Mouse (Mus musculus): ENCODE measurements around the gene Sphk1. TPM values are rescaled to one million over a fixed set of nuclear protein-coding genes. Genes with fewer than 3 reads are reported as not detected.
"Not testable (repeated sequence)": the region's sequence is repeated elsewhere in the genome, so short reads cannot be mapped to it uniquely, and the experiment has no call there.

Sphk1 gene
- 1 to 10 TPM; 4.8 to 6.7 TPM for total RNA-seq (2021)

GRCm38 (mm10) chr11:116530187-116531147 lies at the start of gene Sphk1:
Gene Sphk1 (plus strand): TSS chr11:116530925.
- DNase-seq, result peak; percentile 54

GRCm38 (mm10) chr11:116480975-116481374 lies 49.8 kb upstream of the Sphk1 start:
- no peak for DNase-seq
- intact Hi-C loops (cut with DNase I), result no loop called here

More at GRCm38 (mm10) chr11:116530187-116531147, at the start of gene Sphk1:
- intact Hi-C loops (cut with DNase I), result loop anchor here (5.0 kb wide), 1 partner anchor 33 kb away; no protein-coding TSS in a partner anchor

GRCm38 (mm10) chr11:116481776-116482175 lies 48.9 kb upstream of the Sphk1 start:
- peak; percentile 39 for DNase-seq
- intact Hi-C loops (cut with DNase I), result no loop called here

- no peak for DNase-seq
- intact Hi-C loops (cut with DNase I), result no loop called here
These were observed 46.5 kb upstream of the Sphk1 start for GRCm38 (mm10) chr11:116484261-116484660.

GRCm38 (mm10) chr11:116488207-116488606 lies 42.5 kb upstream of the Sphk1 start:
- DNase-seq, result no peak
- intact Hi-C loops (cut with DNase I), result no loop called here

GRCm38 (mm10) chr11:116488693-116489375 lies 41.9 kb upstream of the Sphk1 start:
- intact Hi-C loops (cut with DNase I), result no loop called here
- DNase-seq, result no peak

GRCm38 (mm10) chr11:116489771-116490231 lies 40.9 kb upstream of the Sphk1 start:
- intact Hi-C loops (cut with DNase I), result no loop called here
- DNase-seq, result no peak

- peak; percentile 90 for DNase-seq
- intact Hi-C loops (cut with DNase I), result no loop called here
These were observed 40.3 kb upstream of the Sphk1 start for GRCm38 (mm10) chr11:116490232-116491107.

GRCm38 (mm10) chr11:116491338-116491737 lies 39.4 kb upstream of the Sphk1 start:
- intact Hi-C loops (cut with DNase I), result no loop called here

GRCm38 (mm10) chr11:116492507-116492906 lies 38.2 kb upstream of the Sphk1 start:
- DNase-seq; intact Hi-C loops (cut with DNase I): not testable (repeated sequence)

More at GRCm38 (mm10) chr11:116491338-116491737, 39.4 kb upstream of the Sphk1 start:
- DNase-seq, result no peak

- DNase-seq, result no peak
- intact Hi-C loops (cut with DNase I), result no loop called here
These were observed 37.5 kb upstream of the Sphk1 start for GRCm38 (mm10) chr11:116493191-116493590.

GRCm38 (mm10) chr11:116493795-116494252 lies 36.9 kb upstream of the Sphk1 start, which contains the start of gene Prpsap1:
Gene Prpsap1 (minus strand): TSS chr11:116494202.
- peak; percentile 37 for DNase-seq
- intact Hi-C loops (cut with DNase I), result no loop called here

GRCm38 (mm10) chr11:116494474-116495174 lies 36.1 kb upstream of the Sphk1 start:
- intact Hi-C loops (cut with DNase I), result loop anchor here (5.0 kb wide), 1 partner anchor 38 kb away; the partner anchor contains the start of gene Sphk1

GRCm38 (mm10) chr11:116497313-116497712 lies 33.4 kb upstream of the Sphk1 start:
- intact Hi-C loops (cut with DNase I), result loop anchor here (5.0 kb wide), 1 partner anchor 35 kb away; the partner anchor contains the start of gene Sphk1
- DNase-seq, result no peak

More at GRCm38 (mm10) chr11:116494474-116495174, 36.1 kb upstream of the Sphk1 start:
- peak; percentile 83 for DNase-seq

GRCm38 (mm10) chr11:116498596-116498995 lies 32.1 kb upstream of the Sphk1 start:
- intact Hi-C loops (cut with DNase I), result loop anchor here (5.0 kb wide), 1 partner anchor 34 kb away; the partner anchor contains the start of gene Sphk1
- no peak for DNase-seq

GRCm38 (mm10) chr11:116499018-116499417 lies 31.7 kb upstream of the Sphk1 start:
- no peak for DNase-seq
- intact Hi-C loops (cut with DNase I), result loop anchor here (5.0 kb wide), 1 partner anchor 33 kb away; the partner anchor contains the start of gene Sphk1

- intact Hi-C loops (cut with DNase I), result no loop called here
- peak; percentile 44 for DNase-seq
These were observed 29.5 kb upstream of the Sphk1 start for GRCm38 (mm10) chr11:116501005-116501746.

- intact Hi-C loops (cut with DNase I), result no loop called here
- DNase-seq, result no peak
These were observed 26.2 kb upstream of the Sphk1 start for GRCm38 (mm10) chr11:116504516-116504915.

Data from left cerebral cortex, postnatal 4 days (tissue).